8 mouse cellular contexts compared by ENCODE assay signal in the genomic region with DNA sequence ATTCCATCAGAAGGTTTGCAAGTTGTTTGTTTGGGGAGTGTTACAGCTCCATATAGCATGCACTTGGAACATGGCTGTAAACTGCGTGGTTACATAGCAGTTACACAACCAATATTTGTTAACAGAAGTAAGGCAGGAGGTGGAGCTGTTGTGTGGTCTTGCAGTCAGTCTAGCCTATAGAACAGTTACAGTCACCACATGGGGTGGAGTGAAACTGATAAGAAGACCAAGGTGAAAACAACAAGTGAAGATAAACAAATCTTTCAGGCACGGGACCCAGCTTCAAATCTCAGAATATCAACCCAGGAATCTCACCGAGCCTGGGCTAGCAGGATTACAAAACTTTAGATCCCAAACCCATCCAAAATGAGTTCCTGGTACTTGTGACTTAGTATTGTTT. TPM values are rescaled to one million over a fixed set of nuclear protein-coding genes. Genes with fewer than 3 reads are reported as not detected.
DNase-seq lines count a peak whose midpoint lies in the region; ATAC-seq and TF ChIP-seq lines count a peak whose summit lies in the region.

No protein-coding gene starts in this region.

- 31% methylated on average over 3 of the region's 3 CpGs for WGBS in liver, adult 2 months
- 57% methylated on average over 3 of the region's 3 CpGs for whole genome bisulfite sequencing in embryonic facial prominence, embryonic 15.5 days
- 81% methylated on average over 3 of the region's 3 CpGs for WGBS in limb, embryonic 14.5 days
- 81% methylated on average over 3 of the region's 3 CpGs for WGBS in neural tube, embryonic 15.5 days

- H3K4me3 ChIP-seq in liver, adult 2 months (ENCODE audit: insufficient read depth, low read depth, low read length), result peak overlapping the region; percentile 70; the same call in 1 of the 2 replicates
- peak overlapping the region; percentile 82 for H3K4me3 ChIP-seq in embryonic facial prominence, embryonic 15.5 days (replicated peaks)
- 0 out of 2 replicates have a peak overlapping the region, but pooled peaks have one; percentile 97 for H3K4me3 ChIP-seq in limb, embryonic 14.5 days (replicated peaks; ENCODE audit: low read length)
- H3K4me3 ChIP-seq in neural tube, embryonic 15.5 days (replicated peaks), result peak overlapping the region; percentile 96

- H3K36me3 ChIP-seq in liver, adult 2 months (ENCODE audit: control insufficient read depth, insufficient read depth, low read length), result peaks cover 9% of the 10 kb centered on the region; the same call in 1 of the 2 replicates
- H3K36me3 ChIP-seq in embryonic facial prominence, embryonic 15.5 days, result peaks cover 33% of the 10 kb centered on the region
- H3K36me3 ChIP-seq in limb, embryonic 14.5 days (ENCODE audit: control insufficient read depth, insufficient read depth, low read length), result peaks cover 31% of the 10 kb centered on the region
- H3K36me3 ChIP-seq in neural tube, embryonic 15.5 days, result peaks cover 33% of the 10 kb centered on the region

- peaks cover 4% of the 10 kb centered on the region; the same call in 1 of the 2 replicates for H3K79me2 ChIP-seq in liver, adult 2 months (ENCODE audit: control insufficient read depth, insufficient read depth, low read length)

- H3K4me2 ChIP-seq in embryonic facial prominence, embryonic 15.5 days (replicated peaks), result peak overlapping the region; percentile 84
- peak overlapping the region; percentile 61 for H3K4me2 ChIP-seq in limb, embryonic 14.5 days (replicated peaks; ENCODE audit: low read depth, low read length, severe bottlenecking)
- peak overlapping the region; percentile 87 for H3K4me2 ChIP-seq in neural tube, embryonic 15.5 days

- H3K9ac ChIP-seq in liver, adult 2 months (ENCODE audit: low read depth, low read length), result peak overlapping the region; percentile 99; the same call in 1 of the 2 replicates
- H3K9ac ChIP-seq in embryonic facial prominence, embryonic 15.5 days, result no peak overlapping the region
- no peak overlapping the region; the same call in 1 of the 2 replicates for H3K9ac ChIP-seq in limb, embryonic 14.5 days (ENCODE audit: low read depth, low read length, severe bottlenecking)
- peak overlapping the region; percentile 89; the same call in 1 of the 2 replicates for H3K9ac ChIP-seq in neural tube, embryonic 15.5 days (replicated peaks)

- TF ChIP-seq POLR2A in liver, adult 2 months (IDR thresholded peaks at IDR 0.05; ENCODE audit: extremely low read depth, insufficient read depth, low read length), result no peak
- no peak for TF ChIP-seq POLR2A in limb, embryonic 14.5 days (IDR thresholded peaks at IDR 0.05; ENCODE audit: borderline replicate concordance, extremely low read depth, insufficient read depth, insufficient read length)

- peaks cover 8% of the 10 kb centered on the region for H3K4me1 ChIP-seq in liver, adult 2 months (ENCODE audit: control insufficient read depth, insufficient read depth, low read length)
- H3K4me1 ChIP-seq in embryonic facial prominence, embryonic 15.5 days, result peaks cover 47% of the 10 kb centered on the region
- peaks cover 12% of the 10 kb centered on the region for H3K4me1 ChIP-seq in limb, embryonic 14.5 days (ENCODE audit: control insufficient read depth, insufficient read depth, low read length)
- peaks cover 31% of the 10 kb centered on the region for H3K4me1 ChIP-seq in neural tube, embryonic 15.5 days

- no peak for ATAC-seq in embryonic facial prominence, embryonic 15.5 days (ENCODE audit: insufficient number of reproducible peaks, low FRiP score, low TSS enrichment, low read depth)
- no peak for ATAC-seq in limb, embryonic 14.5 days (ENCODE audit: low FRiP score, low read depth)
- no peak for ATAC-seq in neural tube, embryonic 15.5 days (ENCODE audit: low FRiP score)

- TF ChIP-seq CTCF in liver, adult 2 months (IDR thresholded peaks at IDR 0.05; ENCODE audit: low read depth, low read length), result no peak

- DNase-seq in liver, adult 2 months (ENCODE audit: extremely low read depth, low read depth, low spot score), result peak; percentile 31
- DNase-seq in liver, result no peak
- DNase-seq in limb, embryonic 14.5 days (ENCODE audit: low spot score), result no peak
- no peak for DNase-seq in right cerebral cortex, postnatal 25 days
- no peak for DNase-seq in ovary, postnatal 36 days (ENCODE audit: low spot score)
- no peak for DNase-seq in kidney, adult 11 months

- no peaks in the 10 kb centered on the region for H3K9me3 ChIP-seq in embryonic facial prominence, embryonic 15.5 days (replicated peaks)
- H3K9me3 ChIP-seq in limb, embryonic 14.5 days (ENCODE audit: control insufficient read depth, low read length), result no peaks in the 10 kb centered on the region
- H3K9me3 ChIP-seq in neural tube, embryonic 15.5 days (replicated peaks), result no peaks in the 10 kb centered on the region

- H3K27me3 ChIP-seq in liver, adult 2 months (ENCODE audit: control insufficient read depth, insufficient read depth, low read length), result no peaks in the 10 kb centered on the region
- H3K27me3 ChIP-seq in embryonic facial prominence, embryonic 15.5 days, result no peaks in the 10 kb centered on the region
- H3K27me3 ChIP-seq in limb, embryonic 14.5 days (ENCODE audit: control insufficient read depth, insufficient read depth, low read length), result no peaks in the 10 kb centered on the region
- H3K27me3 ChIP-seq in neural tube, embryonic 15.5 days (replicated peaks), result no peaks in the 10 kb centered on the region

- peak overlapping the region; percentile 99 for H3K27ac ChIP-seq in liver, adult 2 months (replicated peaks; ENCODE audit: insufficient read depth, low read depth, low read length)
- H3K27ac ChIP-seq in embryonic facial prominence, embryonic 15.5 days (replicated peaks), result 0 out of 2 replicates have a peak overlapping the region, but pooled peaks have one; percentile 63
- no peak overlapping the region for H3K27ac ChIP-seq in limb, embryonic 14.5 days (replicated peaks; ENCODE audit: low read depth, low read length)
- no peak overlapping the region for H3K27ac ChIP-seq in neural tube, embryonic 15.5 days (replicated peaks)

RNA-seq across cellular contexts. Expression of a gene that starts 1.6 kb away (rescaled TPM):
- total RNA-seq in liver, adult 2 months (2014; rRNA removed), result 33.9 and 45.8 TPM in 2 replicates
- polyA plus RNA-seq in liver, adult 2 months (2012; rRNA removed), result 29.7 and 33.4 TPM in 2 replicates
- 6.4 and 7.7 TPM in 2 replicates for polyA plus RNA-seq in embryonic facial prominence, embryonic 15.5 days (2015; fragmentation: Nextera tagmentation; extraction: Ambion mirVana)
- polyA plus RNA-seq in limb, embryonic 14.5 days (2012; rRNA removed), result 37.9 and 46.8 TPM in 2 replicates
- 6.9 and 8.0 TPM in 2 replicates for polyA plus RNA-seq in limb, embryonic 14.5 days (2014; fragmentation: Nextera tagmentation; extraction: Ambion mirVana)
- 5.5 and 6.2 TPM in 2 replicates for polyA plus RNA-seq in neural tube, embryonic 15.5 days (2015; fragmentation: Nextera tagmentation; extraction: Ambion mirVana)

RNA-seq across cellular contexts. Expression of a gene that starts 36.9 kb away (rescaled TPM):
- total RNA-seq in liver, adult 2 months (2014; rRNA removed), result 4.5 and 6.2 TPM in 2 replicates
- polyA plus RNA-seq in liver, adult 2 months (2012; rRNA removed), result 14.2 and 14.9 TPM in 2 replicates
- polyA plus RNA-seq in embryonic facial prominence, embryonic 15.5 days (2015; fragmentation: Nextera tagmentation; extraction: Ambion mirVana), result 73.3 and 77.6 TPM in 2 replicates
- polyA plus RNA-seq in limb, embryonic 14.5 days (2012; rRNA removed), result 70.2 and 88.9 TPM in 2 replicates
- polyA plus RNA-seq in limb, embryonic 14.5 days (2014; fragmentation: Nextera tagmentation; extraction: Ambion mirVana), result 60.9 and 68.2 TPM in 2 replicates
- polyA plus RNA-seq in neural tube, embryonic 15.5 days (2015; fragmentation: Nextera tagmentation; extraction: Ambion mirVana), result 58.4 and 63.7 TPM in 2 replicates

RNA-seq across cellular contexts. Expression of a gene that starts 50.1 kb away (rescaled TPM):
- total RNA-seq in liver, adult 2 months (2014; rRNA removed), result 8.1 and 8.5 TPM in 2 replicates
- 12.8 and 13.2 TPM in 2 replicates for polyA plus RNA-seq in liver, adult 2 months (2012; rRNA removed)
- 36.4 and 39.1 TPM in 2 replicates for polyA plus RNA-seq in embryonic facial prominence, embryonic 15.5 days (2015; fragmentation: Nextera tagmentation; extraction: Ambion mirVana)
- 39.6 and 43.9 TPM in 2 replicates for polyA plus RNA-seq in limb, embryonic 14.5 days (2012; rRNA removed)
- 32.6 and 36.8 TPM in 2 replicates for polyA plus RNA-seq in limb, embryonic 14.5 days (2014; fragmentation: Nextera tagmentation; extraction: Ambion mirVana)
- polyA plus RNA-seq in neural tube, embryonic 15.5 days (2015; fragmentation: Nextera tagmentation; extraction: Ambion mirVana), result 43.2 and 44.0 TPM in 2 replicates

RNA-seq across cellular contexts. Expression of a gene that starts 53.0 kb away (rescaled TPM):
- total RNA-seq in liver, adult 2 months (2014; rRNA removed), result 19.0 and 25.6 TPM in 2 replicates
- 21.9 and 22.6 TPM in 2 replicates for polyA plus RNA-seq in liver, adult 2 months (2012; rRNA removed)
- polyA plus RNA-seq in embryonic facial prominence, embryonic 15.5 days (2015; fragmentation: Nextera tagmentation; extraction: Ambion mirVana), result 27.0 and 28.0 TPM in 2 replicates
- polyA plus RNA-seq in limb, embryonic 14.5 days (2012; rRNA removed), result 38.7 and 44.6 TPM in 2 replicates
- polyA plus RNA-seq in limb, embryonic 14.5 days (2014; fragmentation: Nextera tagmentation; extraction: Ambion mirVana), result 21.1 and 23.3 TPM in 2 replicates
- 20.6 and 21.8 TPM in 2 replicates for polyA plus RNA-seq in neural tube, embryonic 15.5 days (2015; fragmentation: Nextera tagmentation; extraction: Ambion mirVana)

Comparison
In these comparisons a context has a peak if more than half of its experiments do, and no peak if none do; other contexts are left out.
1. H3K27ac ChIP-seq: peak in liver, adult 2 months (single experiment) and embryonic facial prominence, embryonic 15.5 days (single experiment); none in limb, embryonic 14.5 days (single experiment) and neural tube, embryonic 15.5 days (single experiment).
2. H3K9ac ChIP-seq: peak in liver, adult 2 months (single experiment) and neural tube, embryonic 15.5 days (single experiment); none in embryonic facial prominence, embryonic 15.5 days (single experiment) and limb, embryonic 14.5 days (single experiment).
3. Peak in every context shown above with its lines, with median percentiles within 50 percentile points of each other: H3K4me3 ChIP-seq and H3K4me2 ChIP-seq.